Mouse (Mus musculus): ENCODE measurements around the gene Rora. TPM values are rescaled to one million over a fixed set of nuclear protein-coding genes. Genes with fewer than 3 reads are reported as not detected.

Rora gene
- total RNA-seq, 2 experiments from 2014 or later, result 24.2 to 26.3 TPM

DNA sequence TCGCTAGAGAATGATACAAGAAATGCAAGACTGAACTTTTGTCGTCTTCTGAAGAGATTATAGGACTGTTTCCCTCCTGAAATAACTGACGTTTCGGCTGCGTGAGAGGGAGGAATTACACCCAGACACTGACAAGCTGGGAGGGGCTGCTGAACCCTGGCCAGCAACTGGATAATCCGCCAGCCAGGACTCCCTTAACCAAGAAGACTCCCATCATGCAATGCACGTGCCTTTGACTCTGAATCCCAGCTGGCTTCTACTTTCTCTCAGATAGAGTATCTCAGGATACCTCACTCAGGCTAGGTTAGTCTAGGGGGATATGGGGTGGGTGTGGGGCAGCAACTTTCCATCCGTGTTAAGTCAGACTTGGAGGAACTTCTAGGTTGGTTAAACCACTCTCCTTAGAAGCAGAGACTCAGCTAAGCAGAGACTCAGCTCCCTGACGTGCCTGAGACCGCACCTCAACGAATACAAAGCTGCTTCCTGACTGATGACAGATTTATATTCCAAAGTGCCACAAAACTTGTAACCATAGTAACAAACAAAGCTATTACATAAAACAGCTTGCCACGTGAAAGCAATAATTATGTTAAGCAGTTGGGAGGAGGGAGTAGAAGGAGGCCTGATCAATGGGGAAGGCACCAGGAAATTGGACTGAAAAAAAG, 302.8 kb downstream of the Rora start:
- DNase-seq, result peak; percentile 56 to 59

DNA sequence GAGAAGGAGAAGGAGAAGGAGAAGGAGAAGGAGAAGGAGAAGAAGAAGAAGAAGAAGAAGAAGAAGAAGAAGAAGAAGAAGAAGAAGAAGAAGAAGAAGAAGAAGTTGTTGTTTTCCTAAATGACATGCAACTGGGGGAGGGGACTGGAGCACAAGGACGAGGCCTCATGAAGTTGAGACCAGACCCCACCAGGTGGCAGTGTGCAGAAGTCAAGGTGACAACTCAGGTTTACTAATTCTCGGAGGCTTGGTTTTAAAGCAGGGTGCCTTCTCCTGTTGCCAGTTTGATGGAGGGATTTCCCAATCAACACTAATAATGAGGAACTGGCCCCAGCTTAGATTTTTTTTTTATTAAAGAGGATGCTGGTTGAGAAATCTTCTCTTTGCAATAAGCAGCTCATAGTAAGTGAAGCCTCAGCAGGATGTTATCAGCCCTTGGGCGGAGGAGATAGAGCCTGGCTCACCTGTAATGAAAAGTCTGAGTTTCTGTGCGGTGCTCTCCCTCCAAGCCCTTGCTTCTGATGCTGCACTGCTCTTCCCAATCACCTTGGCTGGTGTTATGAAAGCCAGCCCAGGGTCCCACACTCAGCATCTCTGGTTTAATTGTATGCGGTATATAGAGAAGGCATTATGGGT, 303.5 kb downstream of the Rora start:
- peak; percentile 53 to 81 for DNase-seq

DNA sequence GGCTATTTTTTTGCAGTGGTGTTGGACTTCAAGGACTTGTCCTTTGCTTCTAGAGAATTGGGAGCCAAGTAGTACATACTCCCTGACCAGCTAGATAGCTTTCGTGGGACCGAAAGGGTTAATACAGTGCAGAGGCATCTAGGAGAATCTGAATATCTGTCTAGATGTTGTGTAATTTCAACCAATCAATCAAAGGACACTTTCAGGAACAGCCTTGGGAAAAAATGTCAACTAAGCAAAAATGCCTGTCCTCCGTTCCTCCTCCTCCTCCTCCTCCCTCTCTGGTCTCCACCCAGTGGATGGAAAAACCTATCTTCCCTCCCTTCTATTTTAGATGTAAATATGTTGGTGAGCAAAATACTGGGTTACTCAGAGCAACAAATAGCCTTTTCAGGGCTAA, 304.2 kb downstream of the Rora start:
- no peak for DNase-seq

DNA sequence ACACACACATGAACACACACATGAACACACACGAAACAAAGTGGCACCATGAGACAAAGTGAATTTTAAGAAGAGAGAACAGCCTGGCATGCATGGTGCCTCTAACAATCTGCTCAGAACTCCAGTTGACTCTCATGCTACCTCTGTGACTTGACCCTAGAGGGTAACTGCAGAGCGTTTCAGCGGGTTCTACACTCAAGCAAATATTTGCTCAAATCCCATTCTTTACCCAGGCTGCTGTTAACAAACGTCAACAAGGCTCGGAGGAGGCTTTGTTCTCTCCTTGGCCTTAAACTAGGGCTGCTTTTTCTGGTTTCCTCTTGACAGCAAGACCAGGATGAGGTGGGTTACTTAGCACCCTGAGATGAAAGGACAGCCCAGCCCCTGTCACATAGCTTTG, 305.3 kb downstream of the Rora start:
- no peak for DNase-seq

DNA sequence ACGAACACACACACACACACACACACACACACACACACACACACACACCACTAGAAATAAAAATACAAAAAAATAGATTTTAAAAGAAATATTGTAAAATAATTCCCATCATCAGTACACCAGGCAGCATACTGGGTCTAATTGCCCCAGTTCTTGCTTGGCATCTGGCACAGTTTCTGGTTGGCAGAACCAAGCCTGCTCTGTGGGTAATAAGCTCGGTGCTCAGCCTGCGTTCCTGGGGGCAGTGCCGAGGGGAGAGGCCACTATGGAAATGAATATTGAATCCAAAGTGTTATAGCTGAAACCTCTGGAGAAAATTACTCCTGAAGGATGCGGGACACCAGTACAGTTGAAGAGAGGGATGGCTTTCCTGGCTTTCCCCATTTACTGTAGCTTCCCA, 310.3 kb downstream of the Rora start:
- DNase-seq, result no peak

DNA sequence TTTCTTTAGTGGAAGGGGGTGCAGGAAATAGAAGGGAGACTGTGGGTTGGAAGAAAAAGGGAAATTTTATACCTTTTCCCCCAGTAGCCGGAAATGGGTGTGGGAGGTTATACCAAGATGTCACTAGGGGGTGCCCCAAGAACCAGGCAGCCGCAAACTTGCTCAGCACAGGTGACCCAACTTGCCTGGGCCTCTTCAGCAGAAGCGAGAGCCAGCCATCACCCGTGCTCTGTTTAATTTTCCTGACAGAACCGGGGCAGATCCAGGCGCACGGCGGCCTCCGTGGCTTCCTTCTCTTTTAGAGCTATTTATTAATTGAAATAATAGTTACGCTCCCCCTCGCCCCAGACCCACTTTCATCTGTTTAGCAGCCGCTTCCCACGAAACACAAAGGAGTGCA, 313.0 kb downstream of the Rora start:
- DNase-seq, result peak in 1 of 2 experiments; percentile 13

DNA sequence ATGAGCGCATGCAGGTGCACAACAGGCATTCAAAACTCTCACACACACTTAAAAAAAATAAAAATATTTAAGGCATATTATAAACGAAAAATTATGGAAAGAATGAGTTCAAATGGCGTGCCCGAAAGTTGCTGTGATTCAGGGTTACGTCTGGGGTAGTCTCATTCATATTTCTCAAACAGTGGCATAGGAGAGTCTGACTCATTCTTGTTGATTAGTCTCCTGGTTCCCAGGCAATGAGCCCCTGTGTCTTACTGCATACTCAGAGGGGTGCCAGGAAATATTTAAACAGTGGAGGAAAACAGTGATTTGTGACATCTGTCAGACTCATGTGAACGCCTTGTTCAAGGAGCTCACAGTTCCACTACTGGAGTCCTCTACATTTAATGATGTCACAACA, 316.5 kb downstream of the Rora start:
- no peak for DNase-seq

DNA sequence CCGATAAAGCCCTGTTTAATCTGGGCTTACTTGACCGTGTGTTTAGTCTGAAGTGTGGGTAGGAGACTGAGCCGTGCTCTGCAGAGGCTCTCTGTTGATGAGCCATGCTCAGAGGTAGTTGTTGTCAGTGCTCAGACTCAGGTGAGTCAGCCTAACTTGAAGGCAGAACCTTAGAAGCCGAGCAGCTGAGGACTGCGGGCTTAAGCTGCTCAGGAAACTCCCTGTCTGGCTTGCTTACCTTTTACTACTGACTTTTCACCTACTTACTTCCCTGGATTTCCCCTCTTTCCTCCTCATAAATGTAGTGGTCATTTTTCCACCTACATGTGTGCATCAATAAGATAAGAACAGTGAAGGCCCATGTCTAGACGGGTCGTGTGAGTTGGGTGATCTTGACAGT, 318.7 kb downstream of the Rora start:
- no peak for DNase-seq

DNA sequence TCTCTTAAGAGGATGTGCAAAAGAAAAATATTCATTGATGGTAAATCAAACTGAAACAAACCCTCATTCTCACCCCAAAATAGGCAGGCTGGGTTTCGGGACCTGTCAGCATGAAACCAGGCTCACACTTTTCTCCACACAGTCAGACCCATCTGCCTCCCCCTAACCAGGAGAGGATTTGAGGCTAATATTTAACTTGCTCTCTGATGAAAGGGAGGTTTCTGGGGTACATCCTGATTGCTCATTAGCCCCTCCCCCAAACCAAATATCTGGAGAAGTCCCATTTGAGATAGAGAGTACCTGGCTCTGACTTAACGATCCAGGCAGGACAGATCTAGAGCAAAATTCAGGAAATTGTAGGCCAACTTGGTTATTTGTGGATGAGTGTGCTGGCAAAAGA, 320.9 kb downstream of the Rora start:
- no peak for DNase-seq

DNA sequence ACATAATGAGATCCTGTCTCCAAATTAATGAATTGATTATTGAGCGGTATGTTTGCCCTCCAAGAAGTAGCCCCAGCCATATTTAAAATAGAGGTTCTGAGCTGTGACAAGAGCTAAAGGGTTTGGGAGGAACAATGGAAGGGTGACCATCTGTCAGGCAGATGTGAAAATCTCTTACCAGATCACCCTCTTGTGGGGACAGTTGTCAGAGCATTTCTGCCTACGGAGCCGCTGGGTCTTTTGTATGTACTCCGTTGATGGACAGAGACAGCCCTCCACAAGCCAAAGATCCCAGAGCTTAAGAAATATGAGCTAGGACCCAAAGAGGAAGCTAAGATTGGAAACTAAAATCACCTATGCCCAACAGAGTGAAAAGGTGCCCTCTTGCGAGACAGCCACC, 322.6 kb downstream of the Rora start:
- no peak for DNase-seq

DNA sequence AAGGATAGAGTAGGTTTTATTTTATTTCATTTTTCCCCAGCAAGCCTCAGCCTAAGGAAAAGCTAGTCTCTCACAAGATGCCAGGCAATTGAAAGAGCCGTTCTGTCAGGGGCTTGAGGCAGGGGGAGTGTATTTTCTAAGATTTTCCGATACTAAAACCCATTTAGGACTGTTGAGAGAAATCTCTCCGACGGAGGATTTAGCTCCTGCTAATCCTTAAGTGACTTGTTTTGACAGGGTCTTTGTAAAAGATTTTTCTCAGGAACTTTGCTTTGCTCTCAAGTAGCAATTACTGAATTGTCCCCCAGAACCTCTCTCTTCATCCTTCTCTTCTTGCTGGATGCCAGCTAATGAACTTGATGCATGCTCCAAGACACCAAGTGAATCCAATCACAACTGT, 323.3 kb downstream of the Rora start:
- no peak for DNase-seq

DNA sequence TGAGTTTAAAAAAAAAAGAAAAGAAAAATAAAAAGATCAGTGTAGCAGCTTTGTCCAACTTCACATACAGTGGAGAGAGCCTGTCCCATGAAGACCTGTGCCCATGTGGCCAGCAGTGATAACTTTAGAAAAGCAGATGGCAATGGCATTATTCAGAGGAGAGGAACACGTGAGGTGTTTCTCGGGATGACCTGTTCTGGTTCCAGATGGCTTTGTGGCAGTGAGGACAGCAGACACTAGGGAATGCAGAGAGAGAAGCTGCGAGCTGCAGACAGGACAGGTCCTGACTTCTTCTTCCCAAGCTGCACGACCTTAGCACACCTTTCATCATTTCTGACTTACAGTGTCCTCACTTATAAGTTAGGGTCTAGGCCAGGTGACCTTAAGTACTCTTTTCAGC, 325.1 kb downstream of the Rora start:
- no peak for DNase-seq

DNA sequence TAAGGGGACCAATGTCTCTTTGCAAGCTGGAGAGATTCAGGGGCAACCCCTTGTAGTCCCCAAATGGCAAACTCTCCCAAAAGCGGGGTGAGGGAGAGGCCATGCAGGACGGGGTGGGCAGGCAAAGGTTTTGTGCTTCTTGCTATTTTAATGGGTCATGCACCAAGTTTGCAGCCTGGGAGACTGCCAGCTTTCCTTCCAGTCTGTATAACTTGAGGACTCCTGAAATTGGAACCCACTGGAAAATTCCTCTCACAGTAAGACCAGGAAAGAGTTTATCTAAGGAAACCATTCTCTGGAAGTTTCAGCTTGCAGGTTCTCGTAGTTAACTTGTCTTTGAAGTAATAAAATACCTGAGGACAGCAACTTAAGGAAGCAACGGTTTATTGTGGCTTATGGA, 326.5 kb downstream of the Rora start:
- no peak for DNase-seq

DNA sequence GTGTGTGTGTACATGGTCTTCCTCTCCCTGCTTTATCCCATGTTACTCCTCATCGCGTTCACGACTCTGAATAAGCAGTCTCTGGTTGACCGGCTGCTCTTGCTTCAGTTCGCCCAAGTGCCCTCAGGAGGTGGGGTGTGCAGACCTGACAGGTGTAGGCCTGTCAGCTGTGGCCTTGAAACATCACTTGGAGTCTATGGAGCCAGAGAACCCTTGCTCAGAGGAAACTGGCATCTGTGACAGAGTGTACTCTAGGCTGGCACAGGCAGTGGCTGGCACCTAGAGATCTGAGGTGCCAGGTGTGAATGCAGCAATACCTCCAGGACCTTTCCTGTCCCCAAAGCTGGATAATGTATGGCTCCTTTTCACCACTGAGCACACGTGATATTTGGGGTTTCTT, 331.5 kb downstream of the Rora start:
- no peak for DNase-seq

DNA sequence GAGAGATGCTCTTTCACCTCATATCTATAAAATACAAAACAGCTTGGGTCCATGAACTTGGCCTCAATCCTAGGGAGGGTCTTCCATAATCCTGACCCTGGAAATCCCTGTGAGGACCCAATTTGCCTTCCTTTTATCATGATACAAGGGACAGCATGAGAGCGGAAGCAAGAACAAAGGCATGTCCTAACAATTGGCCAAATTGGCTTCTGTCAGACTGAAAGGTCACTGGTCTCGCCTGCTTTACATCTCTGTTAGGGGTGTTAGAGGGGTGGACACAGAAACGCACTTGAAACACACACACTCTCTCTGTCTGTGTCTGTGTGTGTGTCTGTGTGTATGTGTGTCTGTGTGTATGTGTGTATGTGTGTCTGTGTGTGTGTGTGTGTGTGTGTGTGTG, 332.2 kb downstream of the Rora start:
- no peak for DNase-seq

DNA sequence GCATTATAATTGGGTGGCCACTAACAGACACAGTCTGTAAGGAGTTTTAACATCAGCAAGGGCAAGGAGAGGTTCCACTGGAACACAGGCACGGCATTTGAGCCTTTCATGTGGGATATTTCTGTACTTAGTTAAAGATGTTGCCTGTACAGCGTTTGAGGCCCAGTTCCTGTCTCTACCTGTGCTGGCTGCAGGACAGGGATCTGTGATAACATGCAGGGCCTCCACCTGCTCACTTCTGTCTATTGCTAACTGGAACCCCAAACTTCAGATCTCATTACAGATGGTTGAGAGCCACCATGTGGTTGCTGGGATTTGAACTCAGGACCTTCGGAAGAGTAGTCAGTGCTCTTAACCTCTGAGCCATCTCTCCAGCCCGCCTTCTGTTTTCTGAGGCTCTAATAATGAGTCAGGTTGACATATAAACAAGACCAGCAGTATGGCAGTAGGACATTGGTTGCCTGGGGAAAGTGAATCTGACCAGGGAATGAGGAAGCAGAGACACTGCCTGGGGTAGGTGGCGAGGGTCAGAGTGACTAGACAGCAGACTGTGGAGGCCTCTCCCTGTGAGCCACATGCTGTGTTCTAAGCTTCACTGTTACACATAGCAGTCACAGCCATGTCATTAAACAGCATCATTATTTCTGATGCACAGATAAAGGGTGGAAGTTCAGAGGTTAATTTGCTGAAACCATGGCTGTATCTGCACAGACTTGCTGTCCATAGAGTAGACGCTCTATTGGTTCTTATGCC, 333.9 kb downstream of the Rora start:
- no peak for DNase-seq

DNA sequence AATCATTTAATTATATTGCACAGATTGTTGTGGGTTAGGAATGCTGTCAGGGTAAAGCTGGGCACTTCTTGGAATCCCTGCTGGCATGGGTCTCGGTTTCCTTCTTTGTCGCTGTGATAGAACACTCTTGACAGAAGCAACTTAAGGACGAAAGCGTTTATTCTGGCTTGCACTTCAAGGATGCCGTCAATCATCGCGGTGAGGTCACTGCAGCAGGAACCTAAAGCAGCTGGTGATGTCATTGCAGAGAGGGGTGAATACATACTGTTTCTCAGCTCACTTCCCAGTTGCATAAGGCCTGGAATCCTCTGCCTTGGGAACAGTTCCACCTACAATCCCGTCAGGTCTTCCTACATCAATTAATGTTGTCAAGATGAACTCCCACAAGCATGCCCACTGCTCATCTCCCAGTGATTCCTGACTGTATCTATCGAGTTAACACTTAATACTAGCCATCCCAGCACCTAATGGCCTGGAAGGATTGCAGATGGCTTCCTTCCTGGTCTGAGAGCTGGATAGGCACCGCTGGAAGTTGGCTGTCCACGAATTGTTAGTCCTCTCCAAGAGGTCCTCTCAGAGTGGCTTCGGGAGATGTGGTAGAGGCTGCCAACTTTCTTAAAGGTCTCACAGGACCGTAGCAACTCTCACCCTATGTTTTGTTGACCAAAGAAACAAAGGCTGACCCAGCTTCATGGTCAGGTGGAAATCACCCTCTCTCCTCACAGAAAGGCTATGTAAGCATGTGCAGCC, 334.8 kb downstream of the Rora start:
- no peak for DNase-seq

DNA sequence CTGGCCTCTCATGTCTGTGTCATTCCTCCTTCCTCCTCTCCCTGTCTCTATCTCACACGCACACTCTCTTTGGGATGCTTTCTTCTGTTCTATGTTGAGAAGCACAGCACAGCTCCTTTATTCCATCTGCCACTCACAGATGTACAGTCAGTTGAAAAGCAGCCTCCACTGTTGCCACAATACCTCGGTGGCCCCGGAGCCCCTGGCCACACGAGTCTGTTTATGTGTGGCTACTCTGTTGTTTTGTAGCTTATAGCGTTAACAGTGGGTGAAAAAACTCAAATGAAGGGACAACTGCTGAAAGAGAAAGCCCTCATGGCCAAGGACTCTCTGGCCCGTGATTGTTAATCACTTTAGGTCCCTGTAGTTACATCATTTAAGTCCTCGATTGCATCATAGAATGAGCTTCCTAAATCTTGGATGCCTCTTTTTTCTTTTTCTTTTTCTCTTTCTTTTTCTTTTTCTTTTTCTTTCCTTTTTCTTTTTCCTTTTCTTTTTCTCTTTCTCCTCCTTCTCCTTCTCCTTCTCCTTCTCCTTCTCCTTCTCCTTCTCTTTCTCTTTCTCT, 336.4 kb downstream of the Rora start:
- no peak for DNase-seq

DNA sequence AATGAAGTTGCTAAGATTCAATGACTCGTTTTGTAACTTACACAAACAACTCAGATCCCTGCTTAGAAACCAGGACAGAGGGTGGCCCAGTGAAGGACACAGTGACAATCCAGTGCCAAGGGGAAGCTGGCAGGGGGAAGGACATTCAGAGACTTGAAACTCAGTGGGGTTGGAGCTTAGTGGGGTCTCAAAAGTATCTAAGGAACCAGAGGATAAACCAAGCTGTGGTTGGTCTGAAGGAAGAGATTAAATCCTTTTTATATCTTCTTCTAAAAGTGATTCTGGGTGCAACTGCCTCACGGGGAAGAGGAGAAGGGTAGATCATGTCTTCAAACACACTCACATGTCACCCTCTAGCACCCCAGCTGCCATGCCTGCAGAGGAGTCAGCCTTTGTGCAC, 340.3 kb downstream of the Rora start:
- DNase-seq, result no peak

DNA sequence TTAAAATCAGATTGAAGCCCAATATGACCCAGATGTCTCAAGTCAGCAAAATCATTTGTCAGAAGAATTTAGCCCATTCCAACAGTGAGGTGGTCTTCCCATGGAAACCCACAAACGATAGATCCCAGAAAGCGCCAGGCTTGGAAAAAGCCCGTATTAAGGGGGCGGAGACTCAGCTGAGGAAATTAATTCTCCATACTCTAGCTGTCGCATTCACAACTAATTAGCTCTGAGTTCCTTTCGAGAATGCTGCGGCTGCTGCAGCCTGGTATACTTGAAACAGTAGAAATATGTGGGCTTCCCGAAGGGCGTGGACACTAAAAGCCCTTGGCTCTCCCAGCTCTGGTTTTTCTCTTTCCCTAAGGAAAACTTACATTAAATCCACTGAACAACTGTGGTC, 345.4 kb downstream of the Rora start:
- no peak for DNase-seq

DNA sequence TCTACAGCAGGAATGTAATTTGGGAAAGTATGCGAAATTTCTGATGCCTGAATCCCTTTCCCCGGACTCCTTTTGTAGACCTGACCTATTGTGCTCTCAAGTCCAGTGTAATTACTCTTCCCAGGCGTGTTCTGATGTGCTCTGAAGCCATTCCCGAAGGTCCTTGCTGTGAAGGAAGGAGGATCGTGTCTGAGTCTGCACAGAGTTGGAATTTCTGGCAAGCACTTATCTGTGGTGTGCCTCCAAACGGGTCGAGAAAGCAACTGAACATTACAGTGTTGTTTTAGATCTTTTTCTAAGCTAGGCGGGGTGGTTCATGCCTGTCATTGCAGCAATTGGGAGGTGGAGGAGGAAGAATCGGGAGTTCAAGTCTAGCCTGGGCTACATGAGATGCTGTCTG, 350.9 kb downstream of the Rora start:
- peak; percentile 37 to 61 for DNase-seq

DNA sequence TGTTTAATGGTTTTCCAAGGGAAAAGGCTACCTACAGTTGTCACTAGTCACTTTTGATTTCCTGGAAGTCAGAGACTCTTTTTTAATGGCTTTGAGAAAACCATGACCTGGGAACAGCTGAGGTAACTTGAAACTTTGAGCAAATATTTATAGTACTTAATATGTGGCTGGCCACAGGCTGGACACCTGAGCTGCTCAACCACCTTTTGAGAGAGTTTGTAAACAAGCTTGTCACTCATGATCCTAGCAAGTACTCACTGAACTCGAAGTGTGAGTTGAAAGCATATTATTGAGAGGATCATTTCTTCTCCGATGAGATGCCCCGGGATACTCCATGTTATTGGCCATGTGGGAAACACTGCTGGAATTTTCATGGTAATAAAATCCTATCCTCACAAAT, 353.1 kb downstream of the Rora start:
- no peak for DNase-seq

DNA sequence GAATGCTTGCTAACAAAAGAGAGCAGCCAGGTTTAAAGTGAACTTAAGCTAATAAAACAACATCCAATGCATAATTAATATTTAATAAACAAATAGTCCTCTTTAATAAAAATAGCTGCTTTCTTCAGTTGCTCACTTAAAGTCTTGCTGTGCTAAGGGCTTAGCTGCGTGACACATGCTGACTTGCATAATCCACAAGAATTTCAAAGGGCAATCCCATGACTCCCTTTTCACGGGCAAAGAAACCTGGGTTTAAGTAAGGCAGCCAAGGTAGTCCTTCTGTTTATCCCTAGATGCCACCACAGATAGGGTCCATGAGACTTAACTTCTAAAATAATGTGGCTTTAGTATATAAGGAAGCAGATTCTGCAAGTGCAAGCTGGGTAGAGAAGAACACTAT, 355.1 kb downstream of the Rora start:
- DNase-seq, result no peak

All from heart, adult 18-20 months (tissue).